Mouse (Mus musculus): ENCODE data around the gene Hcn3. TPM values are rescaled to one million over a fixed set of nuclear protein-coding genes. Genes with fewer than 3 reads are reported as not detected.

Hcn3 gene
- polyA plus RNA-seq, 1 experiment = 15.9 TPM

DNA sequence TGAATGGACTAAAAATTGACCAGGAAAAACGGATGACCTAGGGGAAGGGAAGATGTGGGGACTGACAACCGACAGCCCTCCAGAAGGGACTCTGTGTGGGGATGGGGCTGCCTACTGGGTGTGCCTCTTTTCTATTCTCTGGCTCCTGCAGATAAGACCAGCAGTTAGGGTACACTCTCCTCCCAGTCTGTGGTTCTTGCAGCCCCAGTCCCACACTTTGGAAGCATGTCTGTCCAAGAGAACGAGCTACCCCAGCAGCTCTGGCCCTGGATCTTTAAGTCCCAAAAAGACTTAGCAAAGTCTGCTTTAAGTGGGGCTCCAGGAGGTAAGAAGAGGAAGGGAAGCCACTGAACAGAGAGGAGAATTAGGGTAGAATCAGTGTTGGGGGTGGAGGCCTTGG, 24.0 kb downstream of the Hcn3 start, which contains the start of gene Pklr:
TSS of gene Pklr (plus strand) at position 185 of the 400 bp plus-strand sequence.
- DNase-seq = no peak
- 69% methylated on average over 3 of the region's 3 CpGs for WGBS
- no peak within 1 kb of the TSS for H3K27ac ChIP-seq (ENCODE audit: control insufficient read depth, insufficient read depth, low read length)
- H3K4me1 ChIP-seq (replicated peaks; ENCODE audit: control insufficient read depth, insufficient read depth, low read length) = 0 out of 2 replicates have a peak, but pooled peaks cover 5% of the 10 kb centered on the region
- H3K36me3 ChIP-seq (ENCODE audit: control insufficient read depth, insufficient read depth, low read length) = no peaks in the 10 kb centered on the region
- no peak within 1 kb of the TSS for H3K4me3 ChIP-seq (ENCODE audit: control insufficient read depth, insufficient read depth, low read length)
- H3K27me3 ChIP-seq (ENCODE audit: control insufficient read depth, insufficient read depth, low read length) = no peaks in the 10 kb centered on the region; the same call in 1 of the 2 replicates
- TF ChIP-seq CTCF (IDR thresholded peaks at IDR 0.05; ENCODE audit: borderline replicate concordance, control insufficient read depth, extremely low read depth, insufficient read depth, low read length, poor library complexity) (no peak), POLR2A (IDR thresholded peaks at IDR 0.05; ENCODE audit: control insufficient read depth, extremely low read depth, insufficient read depth, low read length, poor library complexity) (no peak)

DNA sequence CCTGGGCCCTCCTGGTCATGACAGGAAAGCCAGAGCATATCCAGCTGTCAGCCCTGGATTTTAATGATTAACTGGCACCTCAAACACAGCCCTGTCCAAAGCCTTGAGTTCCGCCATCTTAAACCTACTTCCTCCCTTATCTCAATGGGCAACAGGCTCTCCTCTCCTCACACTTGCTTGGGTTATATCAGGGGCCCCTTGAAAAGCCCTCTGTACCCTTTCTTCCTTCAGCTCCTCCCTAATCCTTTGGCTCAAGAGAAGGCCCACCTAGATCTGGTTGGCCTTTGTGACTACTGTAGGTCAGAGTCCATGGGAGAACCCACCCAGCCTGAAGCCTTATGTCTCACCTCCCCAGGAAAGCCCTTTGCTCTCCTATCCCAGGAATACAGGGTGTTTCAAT, 26.2 kb downstream of the Hcn3 start:
- H3K4me3 ChIP-seq (ENCODE audit: control insufficient read depth, insufficient read depth, low read length) = no peak overlapping the region
- no peak for DNase-seq
- H3K36me3 ChIP-seq (ENCODE audit: control insufficient read depth, insufficient read depth, low read length) = no peaks in the 10 kb centered on the region
- TF ChIP-seq POLR2A (IDR thresholded peaks at IDR 0.05; ENCODE audit: control insufficient read depth, extremely low read depth, insufficient read depth, low read length, poor library complexity) (no peak), CTCF (IDR thresholded peaks at IDR 0.05; ENCODE audit: borderline replicate concordance, control insufficient read depth, extremely low read depth, insufficient read depth, low read length, poor library complexity) (no peak)
- H3K27ac ChIP-seq (ENCODE audit: control insufficient read depth, insufficient read depth, low read length) = no peak overlapping the region
- H3K4me1 ChIP-seq (replicated peaks; ENCODE audit: control insufficient read depth, insufficient read depth, low read length) = 0 out of 2 replicates have a peak, but pooled peaks cover 5% of the 10 kb centered on the region
- WGBS = 86% methylated on average over 1 of the region's 1 CpGs
- no peaks in the 10 kb centered on the region; the same call in 1 of the 2 replicates for H3K27me3 ChIP-seq (ENCODE audit: control insufficient read depth, insufficient read depth, low read length)

DNA sequence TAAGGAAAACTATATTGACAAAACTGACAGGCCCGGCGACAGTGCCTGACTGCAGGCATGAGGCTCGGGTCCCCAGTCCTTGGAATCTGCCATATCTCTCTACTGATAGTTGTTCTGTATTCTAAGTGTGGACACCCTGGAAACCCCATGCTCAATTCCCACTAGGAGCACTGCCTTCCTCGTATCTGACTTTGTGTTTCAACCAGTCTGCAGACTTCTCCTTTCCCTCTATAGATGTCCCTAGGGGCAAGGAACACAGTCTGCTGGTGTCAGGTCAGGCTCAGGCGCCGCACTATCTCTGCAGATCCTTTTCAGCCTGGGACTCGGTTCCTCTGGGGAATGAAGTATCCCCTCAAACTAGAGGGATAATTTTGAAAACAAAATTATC, 26.9 kb downstream of the Hcn3 start:
- no peak for TF ChIP-seq POLR2A (IDR thresholded peaks at IDR 0.05; ENCODE audit: control insufficient read depth, extremely low read depth, insufficient read depth, low read length, poor library complexity)
- TF ChIP-seq CTCF (IDR thresholded peaks at IDR 0.05; ENCODE audit: borderline replicate concordance, control insufficient read depth, extremely low read depth, insufficient read depth, low read length, poor library complexity) = no peak
- WGBS = 91% methylated on average over 7 of the region's 7 CpGs
- no peak overlapping the region for H3K27ac ChIP-seq (ENCODE audit: control insufficient read depth, insufficient read depth, low read length)

DNA sequence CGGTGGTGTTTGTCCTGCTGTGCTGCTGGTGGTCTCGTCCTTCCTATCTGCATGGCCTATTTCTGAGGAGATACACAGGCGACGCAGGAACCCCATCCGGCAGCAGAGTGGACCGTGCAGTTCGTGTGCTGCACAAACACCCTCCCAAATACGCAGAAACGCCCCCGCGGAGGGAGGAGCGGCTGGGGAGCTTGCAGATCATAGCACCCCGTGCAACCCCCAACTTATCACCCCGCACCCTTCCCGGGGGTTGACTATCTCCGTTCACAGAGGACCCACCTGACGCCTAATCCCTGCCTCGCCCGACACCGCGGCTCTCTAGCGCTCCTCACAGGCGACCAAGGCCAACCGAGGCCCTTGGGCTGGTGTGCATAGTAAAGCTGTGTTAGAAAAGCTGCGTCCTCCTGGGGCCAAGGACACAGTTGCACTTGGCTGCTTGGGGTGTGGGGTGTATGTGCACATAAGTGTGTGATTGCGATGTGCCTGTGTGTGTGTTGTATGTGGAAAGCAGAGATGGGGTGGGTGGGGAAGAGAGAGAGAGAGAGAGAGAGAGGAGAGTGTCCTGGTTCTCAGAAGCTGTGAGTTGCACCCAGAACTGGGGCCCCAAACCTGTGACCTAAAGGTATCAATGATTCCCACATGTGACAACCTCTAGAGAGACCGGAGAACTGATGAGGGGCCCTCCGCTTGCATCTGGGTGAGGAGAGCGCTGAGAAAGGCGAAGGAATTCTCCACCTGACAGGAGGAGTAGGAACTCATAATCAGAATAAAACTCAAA, 27.5 kb downstream of the Hcn3 start:
- Histone ChIP-seq H3K36me3 (ENCODE audit: control insufficient read depth, insufficient read depth, low read length) (no peaks in the 10 kb centered on the region), H3K4me1 (replicated peaks; ENCODE audit: control insufficient read depth, insufficient read depth, low read length) (0 out of 2 replicates have a peak, but pooled peaks cover 5% of the 10 kb centered on the region), H3K4me3 (ENCODE audit: control insufficient read depth, insufficient read depth, low read length) (no peak overlapping the region), H3K27ac (ENCODE audit: control insufficient read depth, insufficient read depth, low read length) (no peak overlapping the region), H3K27me3 (ENCODE audit: control insufficient read depth, insufficient read depth, low read length) (no peaks in the 10 kb centered on the region; the same call in 1 of the 2 replicates)
- TF ChIP-seq CTCF (IDR thresholded peaks at IDR 0.05; ENCODE audit: borderline replicate concordance, control insufficient read depth, extremely low read depth, insufficient read depth, low read length, poor library complexity) (no peak), POLR2A (IDR thresholded peaks at IDR 0.05; ENCODE audit: control insufficient read depth, extremely low read depth, insufficient read depth, low read length, poor library complexity) (no peak)
- 23% methylated on average over 30 of the region's 30 CpGs for WGBS
- no peak for DNase-seq

More for the DNA sequence above, 26.9 kb downstream of the Hcn3 start:
- H3K4me1 ChIP-seq (replicated peaks; ENCODE audit: control insufficient read depth, insufficient read depth, low read length) = 0 out of 2 replicates have a peak, but pooled peaks cover 5% of the 10 kb centered on the region
- H3K4me3 ChIP-seq (ENCODE audit: control insufficient read depth, insufficient read depth, low read length) = no peak overlapping the region
- DNase-seq = no peak
- no peaks in the 10 kb centered on the region for H3K36me3 ChIP-seq (ENCODE audit: control insufficient read depth, insufficient read depth, low read length)
- no peaks in the 10 kb centered on the region; the same call in 1 of the 2 replicates for H3K27me3 ChIP-seq (ENCODE audit: control insufficient read depth, insufficient read depth, low read length)

DNA sequence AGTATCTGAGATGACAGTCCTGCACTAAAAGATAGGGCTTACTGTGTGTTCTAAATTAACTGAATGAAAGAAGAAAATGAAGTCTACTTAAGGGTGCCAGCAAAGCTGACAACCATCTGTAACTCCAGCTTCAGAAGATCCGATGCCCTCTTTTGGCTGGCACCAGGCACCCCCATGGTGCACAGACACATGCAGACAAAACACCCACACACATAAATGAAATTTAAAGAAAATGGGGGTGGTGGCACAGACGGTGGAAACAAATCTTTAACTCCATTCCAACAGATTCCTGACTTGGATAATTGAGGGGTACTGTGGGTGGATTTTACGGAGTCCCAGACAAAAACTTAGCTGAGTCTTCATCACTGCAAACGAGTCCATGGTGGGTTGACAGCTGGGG, 28.2 kb downstream of the Hcn3 start:
- no peak overlapping the region for H3K4me3 ChIP-seq (ENCODE audit: control insufficient read depth, insufficient read depth, low read length)
- no peaks in the 10 kb centered on the region for H3K36me3 ChIP-seq (ENCODE audit: control insufficient read depth, insufficient read depth, low read length)
- no peak for DNase-seq
- H3K4me1 ChIP-seq (replicated peaks; ENCODE audit: control insufficient read depth, insufficient read depth, low read length) = 0 out of 2 replicates have a peak, but pooled peaks cover 5% of the 10 kb centered on the region
- no peak overlapping the region for H3K27ac ChIP-seq (ENCODE audit: control insufficient read depth, insufficient read depth, low read length)
- WGBS = 74% methylated on average over 4 of the region's 4 CpGs
- no peaks in the 10 kb centered on the region; the same call in 1 of the 2 replicates for H3K27me3 ChIP-seq (ENCODE audit: control insufficient read depth, insufficient read depth, low read length)
- no peak for TF ChIP-seq CTCF (IDR thresholded peaks at IDR 0.05; ENCODE audit: borderline replicate concordance, control insufficient read depth, extremely low read depth, insufficient read depth, low read length, poor library complexity)
- no peak for TF ChIP-seq POLR2A (IDR thresholded peaks at IDR 0.05; ENCODE audit: control insufficient read depth, extremely low read depth, insufficient read depth, low read length, poor library complexity)

DNA sequence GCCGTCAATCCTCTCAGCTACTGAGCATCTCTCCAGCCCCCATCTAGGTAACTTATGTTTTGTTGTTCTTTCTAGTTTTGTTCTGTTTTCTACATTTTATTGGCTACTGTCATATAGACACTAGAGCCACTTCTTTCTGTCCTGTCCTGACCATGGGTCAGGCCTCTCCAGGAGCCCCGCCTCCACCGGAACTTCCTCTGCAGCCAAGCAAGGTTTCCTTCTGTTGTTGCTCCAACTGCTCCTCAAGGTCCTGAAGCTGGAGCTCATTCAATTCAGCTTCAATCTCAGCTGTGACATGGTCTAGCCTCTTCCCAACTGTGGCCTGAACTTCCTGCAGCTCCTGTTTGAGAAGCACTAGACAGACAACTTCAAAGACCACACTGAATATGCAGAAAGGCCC, 30.1 kb downstream of the Hcn3 start:
- H3K4me3 ChIP-seq (ENCODE audit: control insufficient read depth, insufficient read depth, low read length) = no peak overlapping the region
- H3K4me1 ChIP-seq (replicated peaks; ENCODE audit: control insufficient read depth, insufficient read depth, low read length) = 0 out of 2 replicates have a peak, but pooled peaks cover 5% of the 10 kb centered on the region
- no peak for TF ChIP-seq CTCF (IDR thresholded peaks at IDR 0.05; ENCODE audit: borderline replicate concordance, control insufficient read depth, extremely low read depth, insufficient read depth, low read length, poor library complexity)
- TF ChIP-seq POLR2A (IDR thresholded peaks at IDR 0.05; ENCODE audit: control insufficient read depth, extremely low read depth, insufficient read depth, low read length, poor library complexity) = no peak
- H3K27me3 ChIP-seq (ENCODE audit: control insufficient read depth, insufficient read depth, low read length) = no peaks in the 10 kb centered on the region; the same call in 1 of the 2 replicates
- no peak for DNase-seq
- no peak overlapping the region for H3K27ac ChIP-seq (ENCODE audit: control insufficient read depth, insufficient read depth, low read length)
- H3K36me3 ChIP-seq (ENCODE audit: control insufficient read depth, insufficient read depth, low read length) = no peaks in the 10 kb centered on the region
- WGBS = 93% methylated on average over 3 of the region's 3 CpGs
